Comparison of ENCODE assay signal across 9 mouse cellular contexts in genomic region chr9:65094237-65094636, GRCm38 (mm10). TPM values are rescaled to one million over a fixed set of nuclear protein-coding genes. Genes with fewer than 3 reads are reported as not detected.
DNase-seq lines count a peak whose midpoint lies in the region; ATAC-seq and TF ChIP-seq lines count a peak whose summit lies in the region.
"Had no signal": no experiment of that assay in that cellular context is flagged by ENCODE, and none has a peak within 500 bp of the region (broad histone marks: within the 10 kb centered on the region; RNA-seq: fewer than 3 reads in every experiment).

No protein-coding gene starts in this region.

- 47% methylated on average over 6 of the region's 6 CpGs for WGBS in forebrain, embryonic 12.5 days
- 13% methylated on average over 6 of the region's 6 CpGs for WGBS in heart, postnatal 0 days
- 41% methylated on average over 6 of the region's 6 CpGs for WGBS in limb, embryonic 12.5 days

- no peak overlapping the region for H3K4me2 ChIP-seq in forebrain, embryonic 12.5 days
- no peak overlapping the region for H3K4me2 ChIP-seq in heart, postnatal 0 days (ENCODE audit: low read depth, low read length)
- H3K4me2 ChIP-seq in limb, embryonic 12.5 days: no peak overlapping the region

- no peak for TF ChIP-seq EP300 in heart, postnatal 0 days (IDR thresholded peaks at IDR 0.05; ENCODE audit: low read depth)

- no peaks in the 10 kb centered on the region for H3K9me3 ChIP-seq in forebrain, embryonic 12.5 days
- H3K9me3 ChIP-seq in heart, postnatal 0 days (replicated peaks; ENCODE audit: control insufficient read depth, low read length): no peaks in the 10 kb centered on the region
- no peaks in the 10 kb centered on the region for H3K9me3 ChIP-seq in limb, embryonic 12.5 days

- ATAC-seq in forebrain, embryonic 12.5 days (ENCODE audit: low FRiP score): 0 out of 2 replicates have a peak, but pooled peaks have one; percentile 53
- peak; percentile 73; the same call in 1 of the 2 replicates for ATAC-seq in heart, postnatal 0 days (ENCODE audit: insufficient read depth, low read depth)
- ATAC-seq in limb, embryonic 12.5 days (ENCODE audit: insufficient number of reproducible peaks, insufficient read depth, low FRiP score, low TSS enrichment, low read depth): 0 out of 2 replicates have a peak, but pooled peaks have one; percentile 49

- H3K36me3 ChIP-seq in forebrain, embryonic 12.5 days (replicated peaks): no peaks in the 10 kb centered on the region
- no peaks in the 10 kb centered on the region for H3K36me3 ChIP-seq in heart, postnatal 0 days (replicated peaks; ENCODE audit: control insufficient read depth, insufficient read depth, low read length)
- no peaks in the 10 kb centered on the region for H3K36me3 ChIP-seq in limb, embryonic 12.5 days

- H3K27me3 ChIP-seq in forebrain, embryonic 12.5 days: no peaks in the 10 kb centered on the region
- H3K27me3 ChIP-seq in heart, postnatal 0 days (ENCODE audit: control insufficient read depth, insufficient read depth, low read length): no peaks in the 10 kb centered on the region
- H3K27me3 ChIP-seq in limb, embryonic 12.5 days: no peaks in the 10 kb centered on the region

- peak; percentile 36 to 80 for DNase-seq in cerebellum, postnatal 4 days (ENCODE audit: low spot score in 2 of 2)
- no peak for DNase-seq in cerebellum, adult 9-11 months
- peak; percentile 15 for DNase-seq in 3T3-L1 (ENCODE audit: low read depth, low spot score)
- DNase-seq in heart, postnatal 0 days (ENCODE audit: low spot score): peak; percentile 55
- DNase-seq in right cerebral cortex, postnatal 25 days: peak; percentile 36
- DNase-seq in T-cell, adult 2 months (ENCODE audit: low spot score): no peak

- peak overlapping the region; percentile 65; the same call in 1 of the 2 replicates for H3K27ac ChIP-seq in forebrain, embryonic 12.5 days
- no peak overlapping the region for H3K27ac ChIP-seq in heart, postnatal 0 days (ENCODE audit: low read depth)
- H3K27ac ChIP-seq in limb, embryonic 12.5 days: 0 out of 2 replicates have a peak overlapping the region, but pooled peaks have one; percentile 25

- no peak overlapping the region for H3K4me3 ChIP-seq in forebrain, embryonic 12.5 days (replicated peaks)
- H3K4me3 ChIP-seq in heart, postnatal 0 days (ENCODE audit: low read depth, low read length): no peak overlapping the region
- H3K4me3 ChIP-seq in limb, embryonic 12.5 days (replicated peaks): no peak overlapping the region

- peaks cover 18% of the 10 kb centered on the region for H3K4me1 ChIP-seq in forebrain, embryonic 12.5 days
- H3K4me1 ChIP-seq in heart, postnatal 0 days (ENCODE audit: control insufficient read depth, insufficient read depth): no peaks in the 10 kb centered on the region
- peaks cover 13% of the 10 kb centered on the region for H3K4me1 ChIP-seq in limb, embryonic 12.5 days (replicated peaks)

- no peak for TF ChIP-seq CTCF in heart, postnatal 0 days (IDR thresholded peaks at IDR 0.05; ENCODE audit: low read depth)

- H3K9ac ChIP-seq in forebrain, embryonic 12.5 days: no peak overlapping the region
- 0 out of 2 replicates have a peak overlapping the region, but pooled peaks have one; percentile 12 for H3K9ac ChIP-seq in heart, postnatal 0 days (replicated peaks; ENCODE audit: low read depth, low read length)
- H3K9ac ChIP-seq in limb, embryonic 12.5 days (replicated peaks): no peak overlapping the region; the same call in 1 of the 2 replicates

RNA-seq across cellular contexts. Expression of gene Igdcc4, which starts 7.0 kb away (rescaled TPM):
- 14.1 and 14.4 TPM in 2 replicates for polyA plus RNA-seq in forebrain, embryonic 12.5 days (2016; fragmentation: Nextera tagmentation; extraction: Ambion mirVana)
- total RNA-seq in heart, postnatal 0 days (2014; rRNA removed; ENCODE audit: low replicate concordance): 10.9 and 13.9 TPM in 2 replicates
- polyA plus RNA-seq in heart, postnatal 0 days (2015; fragmentation: Nextera tagmentation; extraction: Ambion mirVana): 3.0 and 3.2 TPM in 2 replicates
- 15.7 and 18.2 TPM in 2 replicates for polyA plus RNA-seq in limb, embryonic 12.5 days (2016; fragmentation: Nextera tagmentation; extraction: Ambion mirVana)

RNA-seq across cellular contexts. Expression of gene Igdcc3, which starts 46.8 kb away (rescaled TPM):
- polyA plus RNA-seq in forebrain, embryonic 12.5 days (2016; fragmentation: Nextera tagmentation; extraction: Ambion mirVana): 40.0 and 40.8 TPM in 2 replicates
- total RNA-seq in heart, postnatal 0 days (2014; rRNA removed; ENCODE audit: low replicate concordance): not detected in 2 replicates
- polyA plus RNA-seq in heart, postnatal 0 days (2015; fragmentation: Nextera tagmentation; extraction: Ambion mirVana): 0.11 and 0.15 TPM in 2 replicates
- polyA plus RNA-seq in limb, embryonic 12.5 days (2016; fragmentation: Nextera tagmentation; extraction: Ambion mirVana): 6.2 and 6.4 TPM in 2 replicates
- polyA plus RNA-seq: C2C12 had no signal

Comparison
In these comparisons a context has a peak if more than half of its experiments do, and no peak if none do; other contexts are left out.
1. DNase-seq: peak in cerebellum, postnatal 4 days (2 of 2), 3T3-L1 (single experiment), heart, postnatal 0 days (single experiment) and right cerebral cortex, postnatal 25 days (single experiment); none in cerebellum, adult 9-11 months (single experiment) and T-cell, adult 2 months (single experiment).
2. Peak in every context shown above with its lines, with median percentiles within 50 percentile points of each other: ATAC-seq.